Mouse (Mus musculus): ENCODE results near the gene Cox6a2. TPM values are rescaled to one million over a fixed set of nuclear protein-coding genes. Genes with fewer than 3 reads are reported as not detected.

Gene Cox6a2
- total and polyA plus RNA-seq, 3 experiments: 0.70 to 4.1 (median 1.1) TPM

GRCm38 (mm10) chr7:128201607-128202006 is 4.6 kb downstream of the Cox6a2 start:
- no peak overlapping the region for H3K9ac ChIP-seq (ENCODE audit: insufficient read depth, low read depth)
- peaks cover 4% of the 10 kb centered on the region for H3K9me3 ChIP-seq (replicated peaks; ENCODE audit: low read length)
- no peak overlapping the region for H3K27ac ChIP-seq (ENCODE audit: insufficient read depth, low read depth)
- dilution Hi-C loops (cut with MboI; ENCODE audit: extremely low pct_ligation_motif_present, extremely low pct_unique_long_range_greater_than_20kb, low sequenced_read_pairs) (no loop called here), in situ Hi-C loops (cut with MboI; ENCODE audit: low pct_ligation_motif_present, low pct_unique_long_range_greater_than_20kb, low sequenced_read_pairs) (loop anchor here (10.0 kb wide), 1 partner anchor 207 kb away; the partner anchor contains the start of gene Pycard)
- TF ChIP-seq POLR2A (IDR thresholded peaks at IDR 0.05; ENCODE audit: low read depth, low read length) (no peak), RCOR1 (conservative IDR thresholded peaks at IDR 0.05; ENCODE audit: low read depth, low read length) (no peak), KAT2A (IDR thresholded peaks at IDR 0.05; ENCODE audit: insufficient replicate concordance, low read length) (no peak), PAX5 (IDR thresholded peaks at IDR 0.05; ENCODE audit: low read length) (no peak), CTCF (conservative IDR thresholded peaks at IDR 0.05 in 1 of 2, IDR thresholded peaks at IDR 0.05 in 1 of 2; ENCODE audit: low read depth in 2 of 2, low read length in 2 of 2) (no peak), TBP (conservative IDR thresholded peaks at IDR 0.05; ENCODE audit: low read depth, low read length) (no peak), TCF12 (IDR thresholded peaks at IDR 0.05; ENCODE audit: low read depth, low read length) (no peak), BHLHE40 (IDR thresholded peaks at IDR 0.05; ENCODE audit: low read depth, low read length) (no peak), USF1 (IDR thresholded peaks at IDR 0.05; ENCODE audit: low read depth, low read length) (no peak), ZKSCAN1 (IDR thresholded peaks at IDR 0.05; ENCODE audit: borderline replicate concordance, low read depth, low read length) (no peak), JUN (IDR thresholded peaks at IDR 0.05; ENCODE audit: insufficient read depth, low read depth, low read length) (no peak), MAFK (IDR thresholded peaks at IDR 0.05; ENCODE audit: insufficient replicate concordance, low read length) (no peak), ZMIZ1 (IDR thresholded peaks at IDR 0.05; ENCODE audit: low read depth, low read length) (no peak), CHD2 (IDR thresholded peaks at IDR 0.05; ENCODE audit: low read length) (no peak), EP300 (IDR thresholded peaks at IDR 0.05; ENCODE audit: low read length) (no peak), MAZ (IDR thresholded peaks at IDR 0.05; ENCODE audit: low read depth, low read length) (no peak)
- DNase-seq (ENCODE audit: extremely low read depth): no peak
- no peaks in the 10 kb centered on the region for H3K36me3 ChIP-seq (replicated peaks in 1 of 2; ENCODE audit: control insufficient read depth in 1 of 2, insufficient read depth in 1 of 2, low read length in 1 of 2)
- H3K27me3 ChIP-seq (replicated peaks): peaks cover 27% of the 10 kb centered on the region
- H3K4me1 ChIP-seq (ENCODE audit: control insufficient read depth in 1 of 2, insufficient read depth in 2 of 2): no peaks in the 10 kb centered on the region; a peak in 1 of 4 replicates
- no peak overlapping the region for H3K4me3 ChIP-seq (replicated peaks in 1 of 3; ENCODE audit: low read depth in 2 of 3, low read length in 2 of 3, poor library complexity in 1 of 3)
- no peaks in the 10 kb centered on the region for H3K79me2 ChIP-seq (replicated peaks; ENCODE audit: control insufficient read depth, extremely low read depth, insufficient read depth, poor library complexity, severe bottlenecking)
- H3K4me2 ChIP-seq (ENCODE audit: insufficient read depth, low read depth, poor library complexity, severe bottlenecking): no peak overlapping the region

- Histone ChIP-seq H3K79me2 (replicated peaks; ENCODE audit: control insufficient read depth, extremely low read depth, insufficient read depth, poor library complexity, severe bottlenecking) (no peaks in the 10 kb centered on the region), H3K36me3 (replicated peaks in 1 of 2; ENCODE audit: control insufficient read depth in 1 of 2, insufficient read depth in 1 of 2, low read length in 1 of 2) (no peaks in the 10 kb centered on the region), H3K4me2 (ENCODE audit: insufficient read depth, low read depth, poor library complexity, severe bottlenecking) (no peak overlapping the region), H3K27ac (ENCODE audit: insufficient read depth, low read depth) (no peak overlapping the region), H3K27me3 (replicated peaks) (peaks cover 63% of the 10 kb centered on the region), H3K4me3 (replicated peaks in 1 of 3; ENCODE audit: low read depth in 2 of 3, low read length in 2 of 3, poor library complexity in 1 of 3) (no peak overlapping the region), H3K4me1 (ENCODE audit: control insufficient read depth in 1 of 2, insufficient read depth in 2 of 2) (peaks cover 4 to 6% of the 10 kb centered on the region in 2 experiments; a peak in 2 of 4 replicates), H3K9me3 (replicated peaks; ENCODE audit: low read length) (no peaks in the 10 kb centered on the region), H3K9ac (ENCODE audit: insufficient read depth, low read depth) (no peak overlapping the region)
- DNase-seq (ENCODE audit: extremely low read depth): no peak
- dilution Hi-C loops (cut with MboI; ENCODE audit: extremely low pct_ligation_motif_present, extremely low pct_unique_long_range_greater_than_20kb, low sequenced_read_pairs): no loop called here
- in situ Hi-C loops (cut with MboI; ENCODE audit: low pct_ligation_motif_present, low pct_unique_long_range_greater_than_20kb, low sequenced_read_pairs): no loop called here
- TF ChIP-seq MEF2A (IDR thresholded peaks at IDR 0.05; ENCODE audit: borderline replicate concordance, low read depth, low read length) (no peak), CHD2 (IDR thresholded peaks at IDR 0.05; ENCODE audit: low read length) (no peak), IRF4 (IDR thresholded peaks at IDR 0.05; ENCODE audit: low read depth, low read length) (no peak), USF2 (conservative IDR thresholded peaks at IDR 0.05; ENCODE audit: low read depth, low read length) (no peak), ELF1 (IDR thresholded peaks at IDR 0.05; ENCODE audit: low read depth, low read length) (no peak), GABPA (IDR thresholded peaks at IDR 0.05; ENCODE audit: insufficient replicate concordance, low read depth, low read length) (no peak), JUN (IDR thresholded peaks at IDR 0.05; ENCODE audit: insufficient read depth, low read depth, low read length) (no peak), RCOR1 (conservative IDR thresholded peaks at IDR 0.05; ENCODE audit: low read depth, low read length) (no peak), SIN3A (IDR thresholded peaks at IDR 0.05; ENCODE audit: low read length) (no peak), JUND (conservative IDR thresholded peaks at IDR 0.05; ENCODE audit: low read depth, low read length) (no peak), NRF1 (IDR thresholded peaks at IDR 0.05; ENCODE audit: low read depth, low read length) (no peak), MXI1 (IDR thresholded peaks at IDR 0.05; ENCODE audit: low read depth, low read length) (no peak), RAD21 (IDR thresholded peaks at IDR 0.05; ENCODE audit: low read depth, low read length) (no peak), TCF12 (IDR thresholded peaks at IDR 0.05; ENCODE audit: low read depth, low read length) (no peak)
Measured at GRCm38 (mm10) chr7:128181691-128182090, 24.5 kb downstream of the Cox6a2 start.

Data from CH12.LX (cell line).